Mouse (Mus musculus) E14TG2a.4 (cell line): ENCODE measurements around the gene Snx22.

Source experiments
- CTCF ChIP-seq: conservative IDR thresholded peaks from 2 replicates; pipeline ENCODE4 v1.5.1; 2014; ENCODE audit warnings: low read length
- POU5F1 ChIP-seq: IDR thresholded peaks from 2 replicates; pipeline ENCODE4 v1.6.1; 2014; ENCODE audit warnings: low read length, borderline replicate concordance

- TF ChIP-seq CTCF (peak; percentile 39), POU5F1 (no peak)
Observed at GRCm38 (mm10) chr9:66067542-66067941, 2.0 kb downstream of the Snx22 start.
